In genomic region chr2:143547251-143548090, GRCm38 (mm10) we compare ENCODE assay signal across 7 mouse cellular contexts. TPM values are rescaled to one million over a fixed set of nuclear protein-coding genes. Genes with fewer than 3 reads are reported as not detected.
A peak's percentile ranks its signal among the peaks of the same experiment; 100 is the strongest.
DNase-seq lines count a peak whose midpoint lies in the region; ATAC-seq and TF ChIP-seq lines count a peak whose summit lies in the region.

No protein-coding gene starts in this region.

- H3K36me3 ChIP-seq in embryonic facial prominence, embryonic 10.5 days (replicated peaks), result no peaks in the 10 kb centered on the region
- no peaks in the 10 kb centered on the region for H3K36me3 ChIP-seq in hindbrain, postnatal 0 days (ENCODE audit: insufficient read depth, low read length)
- H3K36me3 ChIP-seq in neural tube, embryonic 14.5 days (ENCODE audit: control insufficient read depth, insufficient read depth, low read length), result no peaks in the 10 kb centered on the region

- ATAC-seq in hindbrain, postnatal 0 days, result no peak
- no peak for ATAC-seq in neural tube, embryonic 14.5 days (ENCODE audit: low read depth)
- ATAC-seq in megakaryocyte, adult 5-6 weeks (ENCODE audit: poor library complexity, severe bottlenecking), result no peak

- peak overlapping the region; percentile 68 for H3K4me3 ChIP-seq in embryonic facial prominence, embryonic 10.5 days
- H3K4me3 ChIP-seq in hindbrain, postnatal 0 days (ENCODE audit: low read length), result peak overlapping the region; percentile 73
- peak overlapping the region; percentile 51 for H3K4me3 ChIP-seq in neural tube, embryonic 14.5 days (ENCODE audit: low read depth, low read length)

- DNase-seq in cerebellum, adult 11-12 months, result peak; percentile 56
- DNase-seq in embryonic facial prominence, embryonic 10.5 days (ENCODE audit: low spot score), result peak; percentile 9
- peak; percentile 49 for DNase-seq in hindbrain, postnatal 0 days (ENCODE audit: low spot score)
- no peak for DNase-seq in heart, adult 9 months (ENCODE audit: low spot score in 2 of 2)
- DNase-seq in lung, postnatal 4 days, result no peak

- peaks cover 20% of the 10 kb centered on the region for H3K4me1 ChIP-seq in embryonic facial prominence, embryonic 10.5 days
- 0 out of 2 replicates have a peak, but pooled peaks cover 4% of the 10 kb centered on the region for H3K4me1 ChIP-seq in hindbrain, postnatal 0 days (ENCODE audit: insufficient read depth, low read length)
- no peaks in the 10 kb centered on the region; the same call in 1 of the 2 replicates for H3K4me1 ChIP-seq in neural tube, embryonic 14.5 days (ENCODE audit: control insufficient read depth, insufficient read depth, low read length)

- peak overlapping the region; percentile 76 for H3K4me2 ChIP-seq in hindbrain, postnatal 0 days (ENCODE audit: low read depth, low read length)
- H3K4me2 ChIP-seq in neural tube, embryonic 14.5 days (ENCODE audit: low read depth, low read length), result peak overlapping the region; percentile 74

- TF ChIP-seq CTCF in hindbrain, postnatal 0 days (IDR thresholded peaks at IDR 0.05; ENCODE audit: low read depth), result no peak

- no peak overlapping the region for H3K27ac ChIP-seq in embryonic facial prominence, embryonic 10.5 days (replicated peaks)
- no peak overlapping the region for H3K27ac ChIP-seq in hindbrain, postnatal 0 days
- H3K27ac ChIP-seq in neural tube, embryonic 14.5 days (ENCODE audit: low read depth, low read length), result no peak overlapping the region

- H3K9ac ChIP-seq in hindbrain, postnatal 0 days (replicated peaks; ENCODE audit: low read length), result peak overlapping the region; percentile 65
- H3K9ac ChIP-seq in neural tube, embryonic 14.5 days (replicated peaks; ENCODE audit: low read depth, low read length), result peak overlapping the region; percentile 68

- H3K27me3 ChIP-seq in embryonic facial prominence, embryonic 10.5 days (replicated peaks; ENCODE audit: low read depth, poor library complexity, severe bottlenecking), result peaks cover 55% of the 10 kb centered on the region
- H3K27me3 ChIP-seq in hindbrain, postnatal 0 days (ENCODE audit: insufficient read depth, low read length), result no peaks in the 10 kb centered on the region
- peaks cover 6% of the 10 kb centered on the region; the same call in 1 of the 2 replicates for H3K27me3 ChIP-seq in neural tube, embryonic 14.5 days (ENCODE audit: control insufficient read depth, insufficient read depth, low read length)

- no peaks in the 10 kb centered on the region for H3K9me3 ChIP-seq in embryonic facial prominence, embryonic 10.5 days
- H3K9me3 ChIP-seq in hindbrain, postnatal 0 days (ENCODE audit: low read length), result no peaks in the 10 kb centered on the region
- H3K9me3 ChIP-seq in neural tube, embryonic 14.5 days (ENCODE audit: control insufficient read depth, low read length), result no peaks in the 10 kb centered on the region

- 1% methylated on average over 32 of the region's 32 CpGs for WGBS in embryonic facial prominence, embryonic 10.5 days
- under 1% methylated on average over 32 of the region's 32 CpGs for WGBS in hindbrain, postnatal 0 days
- 1% methylated on average over 32 of the region's 32 CpGs for WGBS in neural tube, embryonic 14.5 days

RNA-seq across cellular contexts. Expression of gene Pcsk2, which starts 1.5 kb away (rescaled TPM):
- polyA plus RNA-seq in embryonic facial prominence, embryonic 10.5 days (2016; fragmentation: Nextera tagmentation; extraction: Ambion mirVana), result 0.88 and 0.93 TPM in 2 replicates
- 37.9 and 45.4 TPM in 2 replicates for total RNA-seq in hindbrain, postnatal 0 days (2014; rRNA removed)
- polyA plus RNA-seq in hindbrain, postnatal 0 days (2015; fragmentation: Nextera tagmentation; extraction: Ambion mirVana), result 25.5 and 26.5 TPM in 2 replicates
- polyA plus RNA-seq in neural tube, embryonic 14.5 days (2014; fragmentation: Nextera tagmentation; extraction: Ambion mirVana), result 36.8 and 37.4 TPM in 2 replicates
- not detected in 2 replicates for total RNA-seq in megakaryocyte, adult 5-6 weeks (2015)
- total RNA-seq in megakaryocyte, adult 5-6 weeks (2017), result not detected in 2 replicates

Comparison
In these comparisons a context has a peak if more than half of its experiments do, and no peak if none do; other contexts are left out.
1. DNase-seq: peak in cerebellum, adult 11-12 months (single experiment), embryonic facial prominence, embryonic 10.5 days (single experiment) and hindbrain, postnatal 0 days (single experiment); none in heart, adult 9 months (0 of 2) and lung, postnatal 4 days (0 of 2).
2. RNA of gene Pcsk2, which starts 1.5 kb away (polyA plus RNA-seq): 36.8 to 37.4 TPM in neural tube, embryonic 14.5 days and 25.5 to 26.5 TPM in hindbrain, postnatal 0 days; 0.88 to 0.93 TPM in embryonic facial prominence, embryonic 10.5 days; every median in the first group is over 10 times any median in the second.
3. Peak in every context shown above with its lines, with median percentiles within 50 percentile points of each other: H3K4me3 ChIP-seq.